Mouse (Mus musculus) MEL (cell line): ENCODE measurements around the gene Hspa12b. TPM values are rescaled to one million over a fixed set of nuclear protein-coding genes. Genes with fewer than 3 reads are reported as not detected.

Experiments
- DNase-seq: peaks from one replicate; pipeline ENCODE4 v3.0.0; 2011; ENCODE audit warnings: low read depth, low spot score
- H3K27ac ChIP-seq: 2 replicates; pipeline ENCODE4 v1.5.1; 2012; ENCODE audit warnings: low read depth, mild to moderate bottlenecking, control low read depth, low read length, moderate library complexity; ENCODE audit not compliant: control insufficient read depth
- H3K27me3 ChIP-seq, 2 experiments: fragments of 150-350 bp in 1 of 2; sonication (generic) in 1 of 2; 2 replicates each; pipeline ENCODE4 v1.6.1; 2012; ENCODE audit warnings: low read length in 2 of 2, mild to moderate bottlenecking in 2 of 2, improper control_type of control experiment in 1 of 2, moderate library complexity in 1 of 2; ENCODE audit not compliant: insufficient read depth in 2 of 2, control insufficient read depth in 1 of 2
- H3K36me3 ChIP-seq, 2 experiments: 2 replicates each; pipeline ENCODE4 v1.6.1; 2012 to 2014; ENCODE audit warnings: low read length in 2 of 2, improper control_type of control experiment in 1 of 2, inconsistent platforms in 1 of 2, mild to moderate bottlenecking in 1 of 2; ENCODE audit not compliant: insufficient read depth in 2 of 2, control insufficient read depth in 1 of 2
- H3K4me1 ChIP-seq, 2 experiments: fragments of 150-350 bp in 1 of 2; sonication (generic) in 1 of 2; 2 replicates each; pipeline ENCODE4 v1.6.1; 2012; ENCODE audit warnings: low read length in 2 of 2, improper control_type of control experiment in 1 of 2, mild to moderate bottlenecking in 1 of 2; ENCODE audit not compliant: insufficient read depth in 2 of 2, control insufficient read depth in 1 of 2
- H3K4me3 ChIP-seq, 2 experiments: fragments of 150-350 bp in 1 of 2; sonication (generic) in 1 of 2; 2 replicates each; pipeline ENCODE4 v1.5.1; 2012; ENCODE audit warnings: low read depth in 2 of 2, low read length in 2 of 2, mild to moderate bottlenecking in 2 of 2, moderate library complexity in 2 of 2, control low read depth in 1 of 2, improper control_type of control experiment in 1 of 2; ENCODE audit not compliant: control insufficient read depth in 1 of 2, insufficient read depth in 1 of 2
- H3K79me2 ChIP-seq: 2 replicates; pipeline ENCODE4 v1.6.1; 2012; ENCODE audit warnings: mild to moderate bottlenecking, low read length, moderate library complexity; ENCODE audit not compliant: control insufficient read depth, poor library complexity, insufficient read depth
- H3K9ac ChIP-seq: 2 replicates; pipeline ENCODE4 v1.6.1; 2012; ENCODE audit warnings: low read depth, mild to moderate bottlenecking, control low read depth, low read length, moderate library complexity; ENCODE audit not compliant: control insufficient read depth, poor library complexity, severe bottlenecking
- H3K9me3 ChIP-seq: fragments of 150-350 bp; sonication (generic); replicated peaks from 2 replicates; pipeline ENCODE4 v1.6.1; 2012; ENCODE audit warnings: mild to moderate bottlenecking, low read length, improper control_type of control experiment, moderate library complexity; ENCODE audit not compliant: insufficient read depth
- CHD2 ChIP-seq: IDR thresholded peaks from 2 replicates; pipeline ENCODE4 v1.6.1; 2011; ENCODE audit warnings: low read length, improper control_type of control experiment
- E2F4 ChIP-seq: IDR thresholded peaks from 2 replicates; pipeline ENCODE4 v1.6.1; 2011; ENCODE audit warnings: low read depth, low read length, improper control_type of control experiment, borderline replicate concordance
- ELF1 ChIP-seq: IDR thresholded peaks from 2 replicates; pipeline ENCODE4 v1.6.1; 2014; ENCODE audit warnings: low read depth, mild to moderate bottlenecking, inconsistent platforms, low read length, improper control_type of control experiment, moderate library complexity
- EP300 ChIP-seq, 2 experiments: IDR thresholded peaks; 2 replicates each; pipeline ENCODE4 v1.6.1; 2011; ENCODE audit warnings: improper control_type of control experiment in 2 of 2, low read length in 2 of 2, low read depth in 1 of 2, mild to moderate bottlenecking in 1 of 2
- ETS1 ChIP-seq: IDR thresholded peaks from 2 replicates; pipeline ENCODE4 v1.6.1; 2012; ENCODE audit warnings: low read depth, mild to moderate bottlenecking, inconsistent platforms, low read length, improper control_type of control experiment, moderate library complexity
- GABPA ChIP-seq: IDR thresholded peaks from 2 replicates; pipeline ENCODE4 v1.6.1; 2012; ENCODE audit warnings: low read depth, mild to moderate bottlenecking, inconsistent platforms, low read length, improper control_type of control experiment, moderate library complexity
- GATA1 ChIP-seq: IDR thresholded peaks from 2 replicates; pipeline ENCODE4 v1.6.1; 2011; ENCODE audit warnings: low read depth, low read length, improper control_type of control experiment
- HCFC1 ChIP-seq: IDR thresholded peaks from 2 replicates; pipeline ENCODE4 v1.6.1; 2012; ENCODE audit warnings: low read depth, mild to moderate bottlenecking, inconsistent platforms, low read length, improper control_type of control experiment, moderate library complexity
- JUND ChIP-seq: IDR thresholded peaks from 2 replicates; pipeline ENCODE4 v1.6.1; 2011; ENCODE audit warnings: low read depth, mild to moderate bottlenecking, improper control_type of control experiment, low read length
- MAFK ChIP-seq: IDR thresholded peaks from 2 replicates; pipeline ENCODE4 v1.6.1; 2011; ENCODE audit warnings: low read depth, mild to moderate bottlenecking, low read length, improper control_type of control experiment, borderline replicate concordance
- MAX ChIP-seq: IDR thresholded peaks from 2 replicates; pipeline ENCODE4 v1.6.1; 2011; ENCODE audit warnings: low read length, improper control_type of control experiment
- MAZ ChIP-seq: IDR thresholded peaks from 2 replicates; pipeline ENCODE4 v1.6.1; 2012; ENCODE audit warnings: low read depth, mild to moderate bottlenecking, inconsistent platforms, low read length, improper control_type of control experiment
- MXI1 ChIP-seq: IDR thresholded peaks from 2 replicates; pipeline ENCODE4 v1.6.1; 2011; ENCODE audit warnings: mild to moderate bottlenecking, low read depth, low read length, improper control_type of control experiment
- NELFE ChIP-seq: IDR thresholded peaks from 2 replicates; pipeline ENCODE4 v1.6.1; 2011; ENCODE audit warnings: low read depth, low read length, improper control_type of control experiment
- POLR2A ChIP-seq, 2 experiments: IDR thresholded peaks; 2 replicates each; pipeline ENCODE4 v1.6.1; 2011 to 2012; ENCODE audit warnings: low read length in 2 of 2, mild to moderate bottlenecking in 2 of 2, control low read depth in 1 of 2, improper control_type of control experiment in 1 of 2, low read depth in 1 of 2, moderate library complexity in 1 of 2; ENCODE audit not compliant: control insufficient read depth in 1 of 2, insufficient read depth in 1 of 2, poor library complexity in 1 of 2
- RAD21 ChIP-seq: IDR thresholded peaks from 2 replicates; pipeline ENCODE4 v1.6.1; 2011; ENCODE audit warnings: mild to moderate bottlenecking, low read depth, low read length, improper control_type of control experiment
- SIN3A ChIP-seq: IDR thresholded peaks from 2 replicates; pipeline ENCODE4 v1.6.1; 2012; ENCODE audit warnings: low read length, improper control_type of control experiment, inconsistent platforms
- TAL1 ChIP-seq: IDR thresholded peaks from 2 replicates; pipeline ENCODE4 v1.6.1; 2012; ENCODE audit warnings: mild to moderate bottlenecking, inconsistent platforms, low read length, moderate library complexity, mixed read lengths
- TCF12 ChIP-seq: IDR thresholded peaks from 2 replicates; pipeline ENCODE4 v1.6.1; 2014; ENCODE audit warnings: low read depth, mild to moderate bottlenecking, inconsistent platforms, low read length, improper control_type of control experiment, moderate library complexity
- UBTF ChIP-seq: IDR thresholded peaks from 2 replicates; pipeline ENCODE4 v1.6.1; 2012; ENCODE audit warnings: low read depth, mild to moderate bottlenecking, inconsistent platforms, low read length, improper control_type of control experiment, moderate library complexity, borderline replicate concordance; ENCODE audit not compliant: insufficient read depth
- ZMIZ1 ChIP-seq: IDR thresholded peaks from 2 replicates; pipeline ENCODE4 v1.6.1; 2012; ENCODE audit warnings: low read depth, mild to moderate bottlenecking, inconsistent platforms, low read length, improper control_type of control experiment, moderate library complexity
- ZNF384 ChIP-seq: IDR thresholded peaks from 2 replicates; pipeline ENCODE4 v1.6.1; 2012; ENCODE audit warnings: low read depth, mild to moderate bottlenecking, inconsistent platforms, low read length, improper control_type of control experiment
- polyA plus RNA-seq, 2 experiments: library from polyadenylated mRNA; stranded (reverse) in 1 of 2; unstranded in 1 of 2; fragments of >175 nt in 1 of 2; fragments of >200 nt in 1 of 2; gene quantifications; 2 replicates each; pipeline versions ENCODE4 v1.2.1 to v1.2.4; 2012; ENCODE audit warnings: low replicate concordance in 2 of 2, low read depth in 1 of 2; ENCODE audit not compliant: insufficient read length in 2 of 2, insufficient read depth in 1 of 2, missing spikeins in 1 of 2
- total RNA-seq: library from RNA; depleted of rRNA; stranded (reverse); fragments of 300-350 nt; gene quantifications from 2 replicates; pipeline ENCODE4 v1.2.3, GENCODE M21; 2012

Hspa12b gene
- total and polyA plus RNA-seq, 3 experiments, result 0.04 to 1.2 TPM; not detected in 1

DNA sequence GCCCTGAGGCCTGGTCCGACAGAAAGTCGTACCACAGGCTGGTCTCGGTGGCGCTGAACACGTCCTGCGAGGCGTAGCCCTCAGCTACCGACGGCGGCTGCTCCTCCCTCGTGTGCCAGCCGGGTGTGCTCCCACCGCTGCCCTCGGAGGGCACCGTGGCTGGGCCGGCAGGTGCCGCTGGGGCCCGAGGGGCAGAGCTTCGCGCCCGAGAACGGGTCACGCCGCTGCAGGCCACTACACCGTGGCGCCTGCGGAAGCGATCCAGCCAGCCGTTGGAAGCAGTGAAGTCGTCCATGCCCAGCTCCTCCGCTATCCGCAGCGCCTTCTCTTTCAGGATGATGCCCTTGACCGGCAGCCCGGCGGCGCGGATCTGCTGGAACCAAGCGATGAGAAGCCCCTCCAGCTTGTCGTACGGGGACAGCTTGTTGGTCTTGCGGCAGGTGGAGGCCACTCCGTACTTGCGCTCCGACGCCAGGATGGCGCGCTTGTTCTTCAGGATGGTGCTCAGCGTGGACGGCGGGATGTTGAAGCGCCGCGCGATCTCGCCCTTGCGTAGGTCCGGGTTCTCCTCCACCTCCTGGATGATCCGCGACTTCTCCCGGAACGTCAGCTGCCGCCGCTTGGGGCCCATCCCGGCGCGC is 52.3 kb downstream of the Hspa12b start:
- no peaks in the 10 kb centered on the region for H3K27me3 ChIP-seq
- peaks cover 0 to 7% of the 10 kb centered on the region in 2 experiments; a peak in 2 of 4 replicates for H3K36me3 ChIP-seq
- H3K9ac ChIP-seq, result peak overlapping the region; percentile 86
- peaks cover 0 to 28% of the 10 kb centered on the region in 2 experiments; a peak in 2 of 4 replicates for H3K4me1 ChIP-seq
- peaks cover 16% of the 10 kb centered on the region for H3K79me2 ChIP-seq
- no peaks in the 10 kb centered on the region for H3K9me3 ChIP-seq
- TF ChIP-seq MAZ, result 0 out of 2 replicates have a peak, but pooled peaks have one; percentile 5
- TF ChIP-seq GATA1, result no peak
- no peak for TF ChIP-seq EP300 (IDR thresholded peaks at IDR 0.05; ENCODE audit: low read depth in 1 of 2, low read length in 2 of 2)
- TF ChIP-seq RAD21, result no peak
- TF ChIP-seq E2F4, result 0 out of 2 replicates have a peak, but pooled peaks have one; percentile 12
- 0 out of 2 replicates have a peak, but pooled peaks have one; percentile 35 for TF ChIP-seq MXI1
- no peak for TF ChIP-seq GABPA
- TF ChIP-seq ETS1, result no peak
- no peak for TF ChIP-seq UBTF
- TF ChIP-seq MAX, result 0 out of 2 replicates have a peak, but pooled peaks have one; percentile 19
- TF ChIP-seq MAFK, result no peak
- no peak; the same call in 1 of the 2 replicates for TF ChIP-seq SIN3A
- TF ChIP-seq TCF12, result no peak
- TF ChIP-seq NELFE, result no peak
- no peak; the same call in 1 of the 2 replicates for TF ChIP-seq CHD2
- TF ChIP-seq POLR2A (IDR thresholded peaks at IDR 0.05; ENCODE audit: control insufficient read depth in 1 of 2, insufficient read depth in 1 of 2, low read depth in 1 of 2, low read length in 2 of 2, poor library complexity in 1 of 2), result peak in 1 of 2 experiments; percentile 46; a peak in 2 of 4 replicates
- TF ChIP-seq TAL1, result no peak
- TF ChIP-seq HCFC1, result peak; percentile 26; the same call in 1 of the 2 replicates
- TF ChIP-seq ZNF384, result no peak
- TF ChIP-seq ELF1, result no peak
- no peak for TF ChIP-seq JUND
- TF ChIP-seq ZMIZ1, result no peak
- peak; percentile 84 for DNase-seq
- H3K4me3 ChIP-seq, result peak overlapping the region; percentile 88 to 91
- H3K27ac ChIP-seq, result peak overlapping the region; percentile 38; the same call in 1 of the 2 replicates
